Mouse (Mus musculus): ENCODE results near the gene Kri1. TPM values are rescaled to one million over a fixed set of nuclear protein-coding genes. Genes with fewer than 3 reads are reported as not detected.
"Not testable (repeated sequence)": the region's sequence is repeated elsewhere in the genome, so short reads cannot be mapped to it uniquely, and the experiment has no call there.

The Kri1 gene
- total RNA-seq, 1 experiment from 2014 or later, result 27.2 TPM

DNA sequence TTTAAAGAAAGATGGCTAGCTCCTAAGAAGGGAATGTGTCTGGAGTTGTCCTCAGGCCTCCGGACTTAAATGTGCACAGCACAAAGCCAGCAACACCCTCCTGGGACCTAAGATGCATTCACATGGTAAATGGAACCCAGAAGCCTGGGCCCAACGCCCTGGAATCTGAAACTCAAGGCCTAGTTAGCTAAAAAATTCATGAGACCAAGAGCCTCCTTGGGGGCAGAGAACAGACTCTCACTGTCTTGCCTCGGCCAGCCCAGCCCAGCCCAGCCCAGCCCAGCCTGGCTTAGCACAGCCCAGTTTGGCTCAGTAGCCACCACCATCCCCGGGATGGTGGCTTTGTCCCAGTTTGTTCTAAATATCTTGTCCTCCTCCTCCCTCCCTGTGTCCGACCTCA, 27.7 kb upstream of the Kri1 start:
- DNase-seq, result no peak

GRCm38 (mm10) chr9:21314367-21315140, 26.8 kb upstream of the Kri1 start:
- DNase-seq, result no peak

GRCm38 (mm10) chr9:21313394-21313793, 25.6 kb upstream of the Kri1 start:
- DNase-seq, result peak; percentile 94

GRCm38 (mm10) chr9:21312134-21312533, 24.4 kb upstream of the Kri1 start, which contains the start of gene Ap1m2:
Ap1m2 (minus strand) TSS chr9:21312337.
- DNase-seq, result no peak

DNA sequence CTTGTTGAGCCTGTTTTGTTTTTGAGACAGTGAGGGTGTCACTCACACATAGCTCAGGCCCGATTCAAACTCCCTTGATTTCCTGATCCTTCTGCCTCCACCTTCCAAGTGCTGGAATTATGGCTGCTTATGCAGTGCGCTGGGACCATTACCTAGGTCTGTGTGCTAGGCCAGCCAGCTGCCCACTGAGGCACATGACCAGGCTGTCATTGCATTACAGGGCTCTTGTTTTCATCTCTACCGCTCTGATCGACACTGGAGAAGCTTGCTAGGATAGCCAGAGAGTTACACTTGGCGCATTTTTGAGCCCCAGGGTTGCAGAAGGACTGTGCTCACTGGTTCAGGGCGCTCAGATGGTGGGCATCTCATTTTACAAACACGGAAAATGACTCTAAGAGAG, 23.9 kb upstream of the Kri1 start:
- DNase-seq, result no peak

GRCm38 (mm10) chr9:21309150-21309741, 21.5 kb upstream of the Kri1 start:
- DNase-seq, result no peak

- DNase-seq, result no peak
Observed at GRCm38 (mm10) chr9:21305065-21305464, 17.3 kb upstream of the Kri1 start.

DNA sequence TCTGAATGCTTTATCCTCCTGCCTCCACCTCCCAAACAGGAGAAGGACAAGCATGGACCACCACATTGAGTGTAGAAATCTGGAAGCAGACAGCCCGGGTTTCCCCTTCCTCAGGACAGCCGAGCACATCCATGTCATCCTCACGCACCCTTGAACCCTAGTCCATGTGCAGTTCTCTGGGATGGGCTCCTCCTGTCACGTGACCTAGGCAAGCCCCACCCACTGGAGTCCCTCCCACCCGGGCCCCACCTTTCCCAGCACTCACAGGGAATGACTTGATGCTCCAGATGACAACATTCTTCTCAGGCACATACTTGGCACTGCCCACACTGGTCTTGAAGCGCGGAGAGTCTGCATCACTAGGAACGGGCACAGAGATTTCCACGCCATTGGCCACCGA, 11.2 kb upstream of the Kri1 start:
- DNase-seq, result no peak

DNA sequence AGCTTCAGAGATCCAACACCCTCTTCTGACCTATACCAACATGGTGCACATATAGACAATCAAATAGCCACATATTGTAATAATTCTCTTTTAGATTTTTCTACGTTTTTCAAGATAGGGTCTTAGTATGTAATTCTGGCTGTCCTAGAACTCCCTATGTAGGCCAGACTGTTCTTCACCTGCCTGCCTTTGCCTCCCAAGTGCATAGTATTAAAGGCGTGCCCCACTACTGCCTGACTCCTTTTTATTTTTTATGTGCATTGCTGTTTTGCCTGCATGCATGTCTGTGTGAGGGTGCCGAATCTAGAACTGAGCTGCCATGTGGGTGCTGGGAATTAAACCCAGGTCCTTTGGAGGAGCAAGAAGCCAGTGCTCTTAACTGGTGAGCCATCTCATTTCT, 4.5 kb upstream of the Kri1 start:
- no peak for DNase-seq

DNA sequence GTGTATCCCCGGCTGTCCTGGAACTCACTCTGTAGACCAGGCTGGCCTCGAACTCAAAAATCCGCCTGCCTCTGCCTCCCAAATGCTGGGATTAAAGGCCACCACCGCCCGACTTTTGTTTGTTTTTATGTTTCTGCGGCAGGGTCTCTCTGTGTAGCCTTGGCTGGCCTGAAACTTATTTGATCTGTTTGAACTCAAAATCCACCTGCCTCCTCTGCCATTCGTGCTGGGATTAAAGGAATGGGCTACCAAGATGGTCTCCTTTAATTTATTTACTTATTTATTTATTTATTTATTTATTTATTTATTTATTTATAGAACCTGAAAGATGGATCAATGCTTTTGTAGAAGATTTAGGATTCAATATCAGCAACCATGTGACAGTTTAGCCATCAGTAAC, 4.1 kb upstream of the Kri1 start:
- DNase-seq, result not testable (repeated sequence)

- peak; percentile 100 for DNase-seq
Observed at GRCm38 (mm10) chr9:21291022-21291787, 3.4 kb upstream of the Kri1 start, which contains the start of gene Cdkn2d. Cdkn2d (minus strand) TSS chr9:21291407.

- DNase-seq, result no peak
Observed at GRCm38 (mm10) chr9:21290589-21290988, 2.8 kb upstream of the Kri1 start.

DNA sequence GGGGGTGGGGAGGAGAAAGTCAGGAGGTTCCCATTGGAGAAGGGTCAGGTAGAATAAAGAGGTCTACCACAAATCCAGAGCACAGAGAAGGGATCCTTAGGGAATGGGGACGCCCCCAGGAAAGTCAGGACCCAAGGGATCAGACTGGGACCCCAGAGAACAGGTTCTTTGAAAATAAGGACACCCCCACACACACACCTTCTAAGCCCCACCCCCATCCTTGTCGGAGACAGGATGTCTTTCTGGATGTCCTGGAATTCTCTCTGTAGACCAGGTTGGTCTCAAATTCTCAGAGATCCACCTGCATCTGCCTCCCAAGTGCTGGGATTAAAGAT, 1.5 kb upstream of the Kri1 start:
- no peak for DNase-seq

GRCm38 (mm10) chr9:21288404-21289336, 901 bp upstream of the Kri1 start:
- DNase-seq, result peak; percentile 58

GRCm38 (mm10) chr9:21286753-21287152, 1.0 kb downstream of the Kri1 start:
- no peak for DNase-seq

GRCm38 (mm10) chr9:21283994-21284393, 3.8 kb downstream of the Kri1 start:
- no peak for DNase-seq

DNA sequence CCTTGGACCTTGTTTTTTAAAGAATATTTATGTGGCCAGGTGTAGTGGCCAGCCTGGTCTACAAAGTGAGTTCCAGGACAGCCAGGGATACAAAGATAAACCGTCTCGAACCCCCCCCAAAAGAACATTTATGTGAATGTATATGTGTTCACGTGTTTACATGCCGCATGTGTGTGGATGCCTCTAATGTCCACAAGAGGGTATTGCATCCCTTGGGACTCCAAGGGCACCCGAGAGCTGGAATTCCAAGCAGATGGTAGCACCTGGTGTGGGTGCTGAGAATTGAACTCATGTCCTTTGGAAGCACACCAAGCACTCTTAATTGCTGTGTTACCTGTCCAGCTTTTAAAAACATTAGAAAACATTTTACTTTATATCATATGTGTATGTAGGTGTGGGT, 4.2 kb downstream of the Kri1 start:
- DNase-seq, result no peak

- DNase-seq, result peak; percentile 63
Observed at GRCm38 (mm10) chr9:21277776-21278175, 10.0 kb downstream of the Kri1 start.

DNA sequence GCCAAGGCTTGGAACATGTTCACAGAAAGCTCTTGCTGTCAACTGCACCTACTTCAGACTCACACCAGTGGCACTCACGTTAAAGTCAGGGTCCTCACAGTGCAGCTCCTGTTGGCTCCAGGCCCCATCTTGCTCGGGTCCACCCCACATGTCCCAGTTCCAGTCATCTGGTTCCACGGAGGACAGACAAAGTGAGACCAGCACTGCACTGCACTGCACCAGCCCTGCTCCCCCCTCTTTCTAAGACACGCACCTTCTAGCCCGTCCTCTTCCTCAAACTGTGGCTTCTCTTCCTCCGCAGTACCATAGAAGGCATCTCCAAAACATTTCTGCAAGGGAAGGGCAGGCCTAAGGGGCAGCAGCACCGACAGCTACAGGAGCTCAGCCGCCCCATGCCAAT, 11.5 kb downstream of the Kri1 start:
- DNase-seq, result no peak

DNA sequence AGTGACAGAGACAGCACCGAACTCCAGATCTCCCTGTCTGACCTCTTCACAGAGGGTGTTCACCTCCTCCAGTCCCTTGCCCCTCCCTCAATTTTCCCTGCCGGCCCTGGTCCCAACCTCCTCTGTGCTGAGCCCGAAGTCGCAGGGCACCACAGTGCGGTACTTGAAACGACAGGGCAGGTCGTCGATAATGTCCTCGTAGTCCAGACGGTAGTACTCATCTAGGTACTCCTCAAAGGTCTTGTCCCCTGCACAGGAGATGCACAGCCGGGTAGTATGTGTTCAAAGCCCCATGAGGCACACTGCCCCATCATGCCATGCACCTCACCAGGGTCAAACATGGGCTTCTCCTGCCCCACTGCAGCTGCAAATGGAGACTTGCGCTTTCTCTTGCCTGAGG, 12.0 kb downstream of the Kri1 start:
- DNase-seq, result no peak

DNA sequence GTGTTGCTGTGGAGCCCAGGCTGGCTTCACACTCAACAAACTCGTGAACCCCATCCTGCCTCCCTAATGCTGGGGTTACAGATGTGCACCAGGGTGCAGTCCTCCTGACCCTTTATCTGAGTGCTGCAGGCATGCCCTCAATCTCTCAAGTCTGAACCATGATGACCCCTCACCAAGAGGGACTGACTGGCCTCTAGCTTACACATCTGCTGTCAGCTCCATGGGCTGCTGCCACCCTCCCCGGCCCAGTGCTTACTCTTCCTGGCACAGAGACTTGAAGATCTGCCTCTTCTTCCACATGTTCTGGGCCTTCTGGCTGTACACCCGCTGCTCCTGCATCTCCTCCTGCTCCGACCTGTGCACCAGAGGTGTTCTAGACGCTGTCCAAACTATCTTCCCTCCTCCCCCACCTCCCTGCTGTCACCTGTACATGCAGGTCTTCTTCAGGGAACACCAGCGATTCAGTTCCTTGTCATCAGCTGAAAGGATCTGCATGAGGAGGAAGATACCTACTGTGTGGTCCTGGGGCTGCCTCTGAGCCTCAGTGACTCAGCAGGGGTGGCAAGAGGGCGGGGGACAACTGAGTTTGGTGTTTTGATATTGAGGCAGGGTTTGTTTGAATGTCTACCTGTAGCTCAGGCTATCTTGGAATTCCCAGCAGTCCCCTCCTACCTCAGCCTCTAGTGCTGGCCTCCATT, 12.6 kb downstream of the Kri1 start:
- DNase-seq, result no peak

- DNase-seq, result no peak
Observed at GRCm38 (mm10) chr9:21274336-21274735, 13.4 kb downstream of the Kri1 start.
